Mouse (Mus musculus) thymus, postnatal 10 days (tissue): Measurements from ENCODE around the gene Fgf13.
A peak's percentile ranks its signal among the peaks of the same experiment; 100 is the strongest.

Source experiments
- DNase-seq, 2 experiments: peaks; one replicate each; pipeline ENCODE4 v3.0.0; 2021; ENCODE audit warnings: low spot score in 2 of 2

Gene Fgf13

DNA sequence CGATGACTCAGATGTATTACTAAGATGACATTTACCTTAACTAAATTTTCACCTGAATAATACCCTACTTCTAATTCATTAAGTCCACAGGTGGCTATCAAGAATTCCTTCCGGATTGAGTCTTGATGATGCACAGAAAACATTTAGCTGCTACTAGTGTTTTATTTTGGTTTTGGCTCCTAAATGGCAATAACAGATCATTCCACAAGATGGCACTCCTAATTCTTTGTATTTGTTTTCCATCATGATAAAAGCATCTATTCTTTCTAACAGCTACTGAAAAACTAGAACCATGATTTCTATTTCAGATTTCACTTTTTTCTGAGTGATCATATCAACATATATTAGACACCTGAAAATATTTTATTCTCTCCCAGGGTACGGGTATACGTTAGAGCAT, 373.7 kb downstream of the Fgf13 start:
- DNase-seq: no peak

DNA sequence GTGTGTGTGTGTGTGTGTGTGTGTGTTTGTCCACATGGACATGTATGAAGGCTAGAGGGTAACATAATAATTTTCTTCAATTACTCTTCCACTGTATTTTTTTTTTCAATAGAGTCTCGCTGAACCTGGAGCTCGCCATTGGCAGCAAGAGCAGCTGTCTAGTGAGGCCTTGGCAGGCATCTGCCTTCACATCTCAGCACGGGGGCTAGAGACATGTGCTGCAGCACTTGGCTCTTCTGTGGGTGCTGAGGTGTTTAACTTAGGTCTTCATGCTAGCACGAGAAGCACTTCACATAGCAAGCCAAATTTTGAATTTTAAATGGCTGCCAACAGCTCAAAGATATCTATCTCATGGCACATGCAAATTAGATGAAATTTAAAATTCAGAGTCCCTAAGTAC, 380.9 kb downstream of the Fgf13 start:
- no peak for DNase-seq

DNA sequence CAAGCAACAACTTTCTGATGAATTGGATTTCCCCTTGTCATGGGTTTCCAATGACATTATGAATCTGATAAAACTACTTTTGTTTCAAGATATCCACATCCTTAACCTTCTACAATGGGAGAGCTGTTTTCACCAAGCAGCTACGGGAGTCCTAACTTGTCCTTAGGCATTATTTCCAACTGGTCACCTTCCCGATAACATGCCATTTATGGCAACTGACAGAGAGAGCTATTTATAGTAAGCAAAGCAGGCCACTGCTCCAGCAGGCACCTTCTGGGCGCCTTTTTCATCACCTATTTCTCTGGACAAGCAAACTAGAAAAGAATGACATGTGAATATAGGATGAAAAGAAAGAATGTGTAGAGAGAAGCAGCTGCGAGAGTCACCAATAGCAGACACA, 385.5 kb downstream of the Fgf13 start:
- no peak for DNase-seq

DNA sequence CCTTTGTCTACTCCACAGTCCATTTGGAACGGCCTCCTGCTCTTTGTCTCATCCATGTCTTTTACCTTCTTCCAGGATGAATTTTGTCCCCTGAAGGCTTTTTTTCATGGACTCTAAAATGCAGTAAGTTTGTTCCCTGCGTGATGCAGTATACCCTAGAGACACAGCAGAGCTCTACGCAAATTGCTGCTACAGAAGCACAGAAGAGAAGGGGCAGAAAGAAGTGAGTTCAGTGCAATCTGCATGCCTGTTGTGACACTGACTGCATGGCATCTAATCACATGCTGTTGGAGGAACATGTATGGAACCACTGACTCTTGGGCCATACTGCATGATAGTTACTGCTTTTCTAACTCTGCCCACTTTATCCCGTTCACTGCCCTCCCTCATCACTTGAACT, 388.2 kb downstream of the Fgf13 start:
- no peak for DNase-seq

DNA sequence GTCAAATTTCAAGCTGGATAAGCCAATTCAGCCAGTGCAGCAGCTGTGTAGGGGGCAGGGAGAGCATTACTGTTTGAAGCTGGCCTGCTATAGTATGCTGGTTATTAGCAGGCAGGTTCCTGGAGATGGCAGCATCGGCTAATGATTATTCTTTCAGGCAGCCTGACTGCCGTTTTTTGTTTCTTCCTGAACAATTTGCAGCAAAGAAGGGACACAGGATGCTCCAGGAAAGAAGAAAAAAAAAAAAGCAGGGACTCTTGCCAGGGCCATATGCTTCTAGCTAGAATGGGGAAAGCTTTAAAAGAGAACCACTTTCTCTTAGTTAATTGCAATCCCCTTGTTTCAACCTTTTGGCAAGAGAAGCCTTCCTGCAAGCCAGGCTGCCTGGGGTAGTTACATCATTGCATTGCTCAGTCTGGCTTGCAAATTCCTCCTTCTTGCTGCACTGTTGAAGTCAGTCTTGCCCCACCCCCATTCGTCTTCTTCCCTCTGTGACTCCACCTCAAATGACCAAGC, 388.7 kb downstream of the Fgf13 start:
- DNase-seq: no peak

DNA sequence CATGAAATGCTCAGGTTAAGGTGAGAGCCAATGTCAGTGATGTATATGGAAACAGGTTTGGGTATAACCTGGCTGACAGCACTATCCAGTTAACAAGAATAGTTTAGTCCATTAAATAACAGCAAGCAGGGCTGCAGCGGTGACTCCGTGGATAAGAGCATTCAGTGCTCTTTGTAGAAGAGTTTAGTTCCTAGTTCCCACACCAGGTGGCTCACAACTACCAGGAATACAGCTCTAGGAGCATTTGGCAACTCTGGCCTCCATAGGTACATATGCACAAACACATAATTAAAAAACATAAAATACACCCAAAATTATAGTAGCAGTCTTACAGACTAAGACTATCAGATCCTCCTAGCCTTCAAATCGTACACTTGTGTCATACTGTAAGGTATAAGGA, 390.2 kb downstream of the Fgf13 start:
- DNase-seq: no peak

DNA sequence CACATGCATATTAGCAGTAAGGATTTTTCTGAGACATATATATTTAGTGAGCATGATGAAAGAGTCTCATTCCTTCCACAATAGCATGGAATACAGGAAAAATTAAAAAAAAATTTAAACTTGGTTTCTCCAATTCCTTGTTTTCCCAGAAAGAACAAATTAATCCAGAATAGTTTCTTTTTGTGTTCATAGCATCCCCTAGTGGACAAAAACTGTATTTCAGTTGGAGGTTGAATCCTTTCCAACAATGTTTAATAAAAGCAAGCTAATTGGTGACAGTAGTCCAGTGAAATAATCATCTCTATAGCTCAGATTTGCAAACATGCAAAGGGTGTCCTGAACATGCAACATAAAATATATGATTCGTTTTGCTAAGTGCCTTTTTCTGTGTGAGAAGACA, 395.7 kb downstream of the Fgf13 start:
- DNase-seq: peak in 1 of 2 experiments; percentile 2

DNA sequence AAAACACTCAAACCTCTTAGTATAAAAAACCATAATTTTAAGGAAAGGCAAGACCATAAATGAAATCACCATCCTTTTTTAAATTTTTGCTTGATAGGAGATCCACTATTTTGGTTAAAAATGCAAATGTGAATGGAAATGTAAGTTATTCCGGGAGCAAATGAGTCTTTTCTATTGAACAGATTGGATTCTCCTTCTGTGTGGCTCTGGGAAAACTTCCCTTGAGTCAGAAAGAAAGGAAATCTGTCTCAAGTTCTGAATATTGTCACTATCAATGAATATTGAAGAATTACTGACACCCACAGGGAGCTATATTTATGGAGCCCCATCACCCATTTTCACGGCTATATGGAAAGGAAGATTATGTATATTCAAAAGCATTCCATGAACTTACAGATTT, 401.1 kb downstream of the Fgf13 start:
- no peak for DNase-seq

DNA sequence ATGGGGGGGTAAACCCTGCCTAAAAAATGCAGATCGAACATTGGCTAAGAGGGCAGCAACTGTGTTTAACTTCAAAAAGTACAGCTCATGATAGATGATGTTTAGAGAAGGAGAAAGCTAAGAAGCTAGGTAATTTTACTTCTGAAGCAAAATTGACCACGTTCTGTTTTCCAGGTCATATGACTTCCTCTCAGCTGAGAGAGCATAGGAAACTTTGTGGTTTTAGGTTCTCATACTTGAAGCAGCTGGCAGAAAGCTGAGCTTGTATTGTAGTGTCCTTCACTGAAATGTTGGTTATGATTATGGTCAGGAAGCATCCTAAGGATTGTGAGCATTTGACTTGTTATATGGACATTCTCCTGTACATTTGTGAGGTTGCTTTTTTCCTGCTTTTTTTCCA, 425.9 kb downstream of the Fgf13 start:
- no peak for DNase-seq

DNA sequence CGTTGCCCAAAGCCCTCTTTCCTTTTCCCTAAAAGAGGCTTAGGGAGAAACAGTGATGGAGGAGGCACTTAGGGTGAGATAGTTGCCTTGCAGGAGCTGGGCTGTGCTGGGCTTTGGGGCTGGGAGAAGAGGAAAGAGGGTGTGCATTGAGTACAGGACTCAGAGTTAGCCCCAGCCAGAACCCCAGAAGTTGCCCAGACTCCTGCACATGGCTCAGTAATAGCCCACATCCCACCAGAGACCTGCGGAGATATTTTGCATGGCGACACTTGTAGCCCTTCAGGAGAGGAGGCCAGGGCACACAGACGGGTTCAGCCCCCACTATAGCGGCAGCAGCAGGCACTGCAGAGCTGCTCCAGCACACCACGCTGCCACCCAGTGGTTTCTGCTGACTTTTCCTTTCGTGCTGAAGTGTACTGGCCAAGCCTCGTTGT, 432.9 kb downstream of the Fgf13 start:
- DNase-seq: peak; percentile 4 to 27

DNA sequence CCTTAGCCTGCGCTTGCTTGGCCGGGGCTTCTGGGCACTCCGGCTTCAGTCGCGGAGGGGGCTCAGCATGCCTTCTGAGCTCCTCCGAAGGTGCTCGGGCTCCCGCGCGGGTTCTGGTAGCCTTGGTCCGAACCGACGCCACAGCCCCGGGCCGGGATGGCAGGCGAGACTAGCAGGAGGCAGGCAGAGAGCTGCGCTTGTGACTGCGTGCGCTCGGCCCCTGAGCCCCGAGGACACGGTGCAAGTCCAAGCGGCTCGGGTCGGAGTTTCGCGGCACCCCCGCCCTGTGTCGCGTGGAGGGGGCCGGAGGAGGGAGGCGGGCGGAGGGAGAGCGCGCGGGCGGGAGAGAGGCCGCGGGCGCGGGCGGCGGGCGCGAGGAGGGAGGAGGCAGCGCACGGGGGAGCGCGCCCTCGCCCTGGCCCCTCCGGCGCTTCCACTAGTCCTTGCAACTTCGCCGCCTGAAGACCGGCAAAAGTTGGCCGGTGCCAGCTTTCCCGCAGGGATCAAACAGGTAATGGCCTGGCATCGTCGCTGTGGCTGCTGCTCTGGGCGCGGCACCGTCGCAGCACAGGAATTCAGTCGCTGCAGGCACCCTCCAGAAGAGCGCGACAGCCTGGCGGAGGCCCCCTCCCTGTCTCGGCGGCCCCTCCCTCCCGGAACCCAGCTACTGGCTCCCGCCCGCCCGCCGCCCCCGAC, 433.6 kb downstream of the Fgf13 start:
- peak; percentile 19 to 26 for DNase-seq

DNA sequence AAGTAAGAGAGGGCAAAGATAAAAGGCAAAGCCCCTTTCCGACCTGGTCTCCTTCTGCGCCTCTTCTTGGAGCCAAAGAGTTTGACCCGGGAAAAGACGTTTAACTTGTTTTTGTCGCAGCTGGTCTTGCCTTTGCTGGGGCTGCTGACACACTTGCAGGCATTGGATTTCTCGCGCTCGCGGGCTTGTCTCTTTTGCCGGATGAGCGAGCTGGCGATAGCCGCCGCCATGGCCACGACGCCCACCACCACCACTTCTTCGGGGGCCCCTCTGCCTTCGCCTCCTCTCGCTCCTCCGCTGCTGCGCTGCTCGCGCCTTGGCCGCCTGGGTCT, 434.1 kb downstream of the Fgf13 start:
- peak in 1 of 2 experiments; percentile 2 for DNase-seq

DNA sequence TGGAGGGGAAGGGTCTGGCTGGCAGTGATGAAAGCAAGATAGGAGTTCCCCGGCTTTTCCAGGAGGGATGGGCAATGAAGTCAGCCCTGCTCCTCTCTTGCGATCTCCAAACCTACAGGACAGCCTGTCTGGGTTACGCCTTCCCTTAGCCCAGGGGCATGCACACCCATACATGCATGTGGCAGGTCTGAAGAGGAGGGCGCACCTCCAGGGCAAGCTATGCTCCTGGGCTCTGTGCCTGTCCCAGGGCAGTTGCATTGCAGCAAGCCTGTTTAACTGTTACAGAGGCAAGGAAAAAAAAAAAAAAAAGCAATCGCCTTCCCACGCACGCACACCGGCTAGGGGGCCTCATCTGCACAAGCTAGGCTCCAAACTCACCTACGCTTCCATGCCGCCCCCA, 434.5 kb downstream of the Fgf13 start:
- DNase-seq: peak; percentile 2 to 4

DNA sequence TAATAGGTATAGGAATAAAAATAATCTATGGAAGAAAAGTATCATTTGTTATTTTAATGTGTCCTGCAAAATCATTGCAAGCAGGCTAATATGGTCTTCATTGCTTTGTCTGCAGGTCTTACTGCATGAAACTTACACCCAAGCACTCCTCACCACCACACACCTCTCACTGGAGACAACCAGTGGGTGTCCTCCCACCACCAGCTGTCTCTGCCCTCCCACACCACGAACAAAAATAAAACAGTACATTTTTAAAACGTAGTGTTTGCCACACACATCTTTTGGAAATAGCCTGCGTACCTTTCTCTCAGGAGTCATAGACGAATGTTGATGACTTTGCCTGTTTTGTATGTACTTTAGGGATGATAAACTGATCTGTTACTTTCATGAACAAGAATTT, 441.2 kb downstream of the Fgf13 start:
- no peak for DNase-seq

DNA sequence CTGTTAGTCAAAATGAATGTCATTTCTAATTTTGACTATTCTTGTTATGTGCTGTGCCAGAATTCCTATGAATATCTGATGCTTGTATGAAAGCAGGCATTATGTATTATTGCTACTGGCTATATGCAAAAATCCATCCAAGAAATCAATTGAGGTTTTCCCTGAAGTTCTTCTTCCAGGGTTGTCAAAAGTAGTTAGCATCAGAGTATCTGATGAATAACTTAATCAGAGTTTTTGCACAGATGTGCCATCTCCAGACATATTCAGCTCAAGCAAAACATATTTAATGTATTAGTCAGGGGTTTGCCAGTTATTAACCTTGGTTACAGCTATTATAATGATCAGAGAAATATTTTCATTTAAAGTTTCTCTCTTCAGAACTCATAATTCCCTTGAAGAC, 454.7 kb downstream of the Fgf13 start:
- no peak for DNase-seq

DNA sequence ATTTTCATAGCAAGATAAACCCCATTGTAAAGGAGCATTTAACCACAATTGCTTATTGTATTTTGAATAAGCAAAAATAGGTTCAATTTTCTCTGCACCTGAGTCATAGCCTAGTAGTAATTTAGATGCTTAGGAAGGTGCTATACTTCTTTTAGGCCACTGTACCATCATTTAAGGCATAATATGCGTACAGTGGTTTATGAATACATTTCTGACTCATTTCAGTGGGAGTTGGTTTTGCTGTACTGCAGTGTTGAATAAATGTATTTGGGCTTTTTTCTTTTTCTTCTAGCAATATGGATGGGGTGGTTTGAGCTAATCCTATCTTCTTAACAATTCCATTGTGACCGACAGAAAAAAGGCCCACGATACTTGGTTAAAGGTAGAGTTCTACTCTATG, 481.9 kb downstream of the Fgf13 start:
- no peak for DNase-seq

DNA sequence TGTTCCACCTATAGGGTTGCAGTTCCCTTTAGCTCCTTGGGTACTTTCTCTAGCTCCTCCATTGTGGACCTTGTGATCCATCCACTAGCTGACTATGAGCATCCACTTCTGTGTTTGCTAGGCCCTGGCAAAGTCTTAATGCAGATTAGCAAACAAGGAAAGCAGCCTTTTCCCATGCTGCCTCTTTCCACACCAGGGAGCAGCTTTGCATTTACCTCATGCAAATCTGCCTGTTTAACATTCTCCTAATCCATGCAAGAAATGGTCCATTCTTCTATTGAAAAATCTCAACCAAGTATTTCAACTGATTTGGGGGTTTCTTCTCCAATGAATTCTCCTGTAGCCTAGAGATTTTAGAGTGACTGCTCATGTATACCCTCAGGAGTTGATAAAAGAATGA, 487.4 kb downstream of the Fgf13 start:
- DNase-seq: no peak

DNA sequence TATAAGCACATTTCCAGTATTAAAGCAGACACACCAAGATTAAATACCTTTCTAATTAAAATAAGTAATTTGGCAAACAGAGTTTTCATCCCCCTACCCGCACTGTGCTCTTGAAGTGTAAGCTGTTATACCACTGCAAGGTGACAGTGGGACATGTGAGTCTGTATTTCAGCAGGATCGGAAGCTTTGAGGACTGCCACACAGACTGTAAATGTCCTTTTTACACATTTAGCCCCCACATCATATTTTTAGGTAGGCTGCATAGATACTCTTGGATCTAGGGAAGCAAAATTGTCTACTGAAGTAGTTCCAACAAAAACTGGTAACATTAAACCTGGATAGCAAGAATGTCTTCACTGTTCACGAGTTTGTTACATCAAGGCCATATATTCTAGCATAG, 495.8 kb downstream of the Fgf13 start:
- no peak for DNase-seq

DNA sequence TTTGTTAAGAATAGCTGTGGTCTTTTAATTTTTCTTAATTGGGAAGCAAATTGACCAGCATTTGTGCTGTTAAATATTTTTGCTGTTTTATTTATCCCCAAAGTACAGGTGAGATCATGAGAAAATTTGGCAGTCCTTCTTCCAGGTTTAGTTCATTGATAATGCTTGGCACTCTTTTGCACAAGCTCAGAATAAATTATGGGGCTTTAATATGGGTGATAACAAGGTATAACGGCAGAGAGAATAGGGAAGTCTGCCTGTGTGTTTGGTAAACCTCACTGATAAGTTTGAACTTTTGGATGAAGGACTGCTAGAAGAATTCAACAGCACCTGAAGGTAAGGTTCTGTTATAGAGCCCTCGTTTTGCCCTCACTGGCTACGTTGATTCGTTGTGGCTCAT, 504.7 kb downstream of the Fgf13 start:
- no peak for DNase-seq

DNA sequence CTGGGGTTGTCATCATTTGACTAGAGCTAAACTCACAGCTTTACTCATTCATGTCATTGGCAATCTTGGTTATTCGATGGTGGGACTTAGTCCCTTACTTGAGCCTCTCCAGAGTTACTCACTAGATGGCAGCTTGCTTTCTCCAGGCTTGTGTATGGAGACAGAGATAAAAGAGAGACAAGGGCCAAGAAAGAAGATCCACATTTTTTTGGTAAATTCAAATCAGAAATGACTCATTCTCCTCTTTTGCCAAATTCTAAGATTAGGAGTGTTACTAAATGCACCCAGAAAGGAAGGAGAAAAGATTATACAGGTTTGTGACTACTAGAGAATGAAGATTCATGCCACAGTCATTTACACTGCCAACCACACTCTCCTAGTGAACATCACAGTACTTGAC, 532.9 kb downstream of the Fgf13 start:
- DNase-seq: no peak
